Mouse (Mus musculus): Measurements from ENCODE around the gene Dnm3. TPM values are rescaled to one million over a fixed set of nuclear protein-coding genes. Genes with fewer than 3 reads are reported as not detected.

Gene Dnm3
- polyA plus RNA-seq, 1 experiment from 2014 or later: 11.3 TPM

DNA sequence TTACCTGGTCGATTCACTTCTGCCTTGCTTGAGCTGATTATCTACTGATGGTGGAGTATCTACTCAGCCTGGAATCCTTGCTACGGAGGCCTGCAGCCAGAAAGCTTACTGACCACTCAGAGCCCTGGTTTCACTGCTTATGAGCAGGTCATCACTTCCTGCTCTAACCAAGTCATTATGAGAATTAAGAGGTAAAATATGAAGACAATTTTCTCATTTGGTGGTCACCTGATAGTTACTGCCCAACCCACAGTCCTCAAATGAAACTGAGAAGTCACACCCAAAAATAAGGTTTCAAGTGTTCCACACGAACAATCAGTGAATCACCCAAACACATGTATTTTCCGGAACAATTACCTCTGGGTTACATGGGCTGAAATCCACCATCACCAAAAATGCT lies 289.1 kb downstream of the Dnm3 start:
- no peaks in the 10 kb centered on the region for H3K27me3 ChIP-seq (ENCODE audit: control insufficient read depth, insufficient read depth, low read length)
- H3K4me3 ChIP-seq (ENCODE audit: low read depth, low read length): no peak overlapping the region
- no peak for ATAC-seq (replicated peaks; ENCODE audit: insufficient number of reproducible peaks, low FRiP score, low TSS enrichment, low read depth)
- DNase-seq (ENCODE audit: low spot score): no peak
- H3K4me1 ChIP-seq (ENCODE audit: control insufficient read depth, insufficient read depth, low read length): no peaks in the 10 kb centered on the region; the same call in 1 of the 2 replicates
- no peaks in the 10 kb centered on the region for H3K9me3 ChIP-seq (replicated peaks; ENCODE audit: control insufficient read depth, low read length)
- no peak overlapping the region for H3K9ac ChIP-seq (replicated peaks; ENCODE audit: low read length)
- H3K36me3 ChIP-seq (replicated peaks; ENCODE audit: control insufficient read depth, insufficient read depth, low read depth, low read length): no peaks in the 10 kb centered on the region
- no peak overlapping the region for H3K27ac ChIP-seq (replicated peaks; ENCODE audit: low read depth, low read length)
- 89% methylated on average over 4 of the region's 4 CpGs for WGBS
- no peak overlapping the region for H3K4me2 ChIP-seq (ENCODE audit: low read depth, low read length)

DNA sequence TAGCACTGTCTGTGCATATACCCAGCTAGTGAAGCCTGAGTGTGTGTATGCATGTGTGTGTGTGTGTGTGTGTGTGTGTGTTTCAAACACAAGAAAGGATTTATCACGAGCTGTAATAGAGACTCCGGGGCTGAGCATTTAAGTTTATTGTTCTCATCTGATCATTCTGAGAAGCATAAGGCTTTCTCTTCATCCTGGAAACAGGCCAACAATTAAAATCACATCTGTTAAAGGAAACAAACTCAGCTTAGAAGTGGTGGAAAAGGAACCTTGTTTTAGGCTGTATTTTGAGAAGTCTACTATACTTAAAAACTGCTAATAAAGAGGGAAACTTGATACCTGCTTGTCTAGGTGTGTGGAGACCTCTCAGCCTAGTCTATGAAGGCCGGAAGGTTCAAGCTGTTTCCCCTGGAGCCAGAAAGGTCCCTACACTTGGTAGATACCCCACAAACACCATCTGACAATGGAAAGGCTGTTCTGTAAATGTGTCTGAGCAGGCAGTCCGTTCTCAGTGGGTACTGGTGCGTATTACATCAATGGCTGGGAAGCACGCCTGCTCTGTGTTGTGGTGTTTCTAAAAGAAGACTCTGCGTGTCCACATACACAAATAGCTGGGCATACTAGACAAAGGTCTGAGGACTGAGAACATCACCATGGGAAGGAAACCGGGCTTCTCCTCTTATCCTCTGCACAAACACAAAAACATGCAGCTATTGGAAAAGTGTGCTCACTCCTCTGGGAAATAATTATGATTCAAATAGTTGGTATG lies 290.3 kb downstream of the Dnm3 start:
- WGBS: 42% methylated on average over 8 of the region's 8 CpGs
- no peak overlapping the region; the same call in 1 of the 2 replicates for H3K9ac ChIP-seq (replicated peaks; ENCODE audit: low read length)
- DNase-seq (ENCODE audit: low spot score) (peak; percentile 57), ATAC-seq (replicated peaks; ENCODE audit: insufficient number of reproducible peaks, low FRiP score, low TSS enrichment, low read depth) (0 out of 2 replicates have a peak, but pooled peaks have one; percentile 20)
- H3K4me3 ChIP-seq (ENCODE audit: low read depth, low read length): no peak overlapping the region
- H3K27ac ChIP-seq (replicated peaks; ENCODE audit: low read depth, low read length): peak overlapping the region; percentile 91
- H3K36me3 ChIP-seq (replicated peaks; ENCODE audit: control insufficient read depth, insufficient read depth, low read depth, low read length): no peaks in the 10 kb centered on the region
- no peaks in the 10 kb centered on the region for H3K27me3 ChIP-seq (ENCODE audit: control insufficient read depth, insufficient read depth, low read length)
- H3K9me3 ChIP-seq (replicated peaks; ENCODE audit: control insufficient read depth, low read length): no peaks in the 10 kb centered on the region
- no peaks in the 10 kb centered on the region; the same call in 1 of the 2 replicates for H3K4me1 ChIP-seq (ENCODE audit: control insufficient read depth, insufficient read depth, low read length)
- H3K4me2 ChIP-seq (ENCODE audit: low read depth, low read length): no peak overlapping the region

DNA sequence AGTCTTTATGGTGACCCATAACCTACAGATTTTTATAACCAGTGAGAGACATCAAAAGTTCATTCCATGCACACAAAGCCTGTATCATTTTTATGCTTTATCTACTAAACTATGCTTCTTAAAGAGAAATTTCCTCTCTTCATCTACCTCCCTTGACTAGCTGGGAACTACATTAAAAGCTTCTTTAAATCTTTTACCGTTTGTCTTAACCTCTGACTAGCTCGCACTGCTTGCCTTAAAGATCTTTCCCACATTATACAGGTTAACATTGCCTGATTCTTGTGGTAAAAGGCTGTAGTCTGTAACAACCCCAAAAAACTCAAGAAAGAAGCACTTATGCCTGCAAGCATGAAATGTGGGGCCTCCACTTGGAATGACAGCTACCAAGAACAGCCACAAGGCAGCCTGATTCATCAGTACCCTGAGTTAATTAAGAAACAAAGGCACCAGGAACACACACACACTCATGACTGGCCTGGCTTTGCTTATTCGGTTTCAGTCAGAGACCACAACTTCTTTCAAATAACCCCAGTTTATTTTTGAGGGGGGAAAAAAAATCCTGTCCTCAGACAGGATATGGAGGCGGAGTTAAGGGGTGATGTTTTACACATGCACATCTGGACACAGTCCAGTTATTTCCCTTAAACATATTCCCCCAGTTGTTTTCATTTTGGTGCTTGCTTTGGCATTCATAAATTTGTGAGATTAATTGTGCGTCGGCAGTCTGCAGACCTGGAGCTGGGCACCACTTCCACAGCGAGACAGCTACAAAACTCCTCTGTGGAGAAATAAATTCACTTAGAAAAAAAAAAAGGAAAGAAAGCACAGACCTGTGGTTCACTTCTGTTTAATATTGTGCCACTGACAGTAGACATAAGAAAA lies 291.1 kb downstream of the Dnm3 start:
- DNase-seq (ENCODE audit: low spot score): peak; percentile 76
- no peaks in the 10 kb centered on the region; the same call in 1 of the 2 replicates for H3K4me1 ChIP-seq (ENCODE audit: control insufficient read depth, insufficient read depth, low read length)
- H3K4me3 ChIP-seq (ENCODE audit: low read depth, low read length): no peak overlapping the region
- H3K27me3 ChIP-seq (ENCODE audit: control insufficient read depth, insufficient read depth, low read length): no peaks in the 10 kb centered on the region
- peak; percentile 60; the same call in 1 of the 2 replicates for ATAC-seq (replicated peaks; ENCODE audit: insufficient number of reproducible peaks, low FRiP score, low TSS enrichment, low read depth)
- no peaks in the 10 kb centered on the region for H3K9me3 ChIP-seq (replicated peaks; ENCODE audit: control insufficient read depth, low read length)
- H3K4me2 ChIP-seq (ENCODE audit: low read depth, low read length): no peak overlapping the region
- no peak overlapping the region; the same call in 1 of the 2 replicates for H3K9ac ChIP-seq (replicated peaks; ENCODE audit: low read length)
- peak overlapping the region; percentile 91 for H3K27ac ChIP-seq (replicated peaks; ENCODE audit: low read depth, low read length)
- H3K36me3 ChIP-seq (replicated peaks; ENCODE audit: control insufficient read depth, insufficient read depth, low read depth, low read length): no peaks in the 10 kb centered on the region
- WGBS: 32% methylated on average over 7 of the region's 7 CpGs

DNA sequence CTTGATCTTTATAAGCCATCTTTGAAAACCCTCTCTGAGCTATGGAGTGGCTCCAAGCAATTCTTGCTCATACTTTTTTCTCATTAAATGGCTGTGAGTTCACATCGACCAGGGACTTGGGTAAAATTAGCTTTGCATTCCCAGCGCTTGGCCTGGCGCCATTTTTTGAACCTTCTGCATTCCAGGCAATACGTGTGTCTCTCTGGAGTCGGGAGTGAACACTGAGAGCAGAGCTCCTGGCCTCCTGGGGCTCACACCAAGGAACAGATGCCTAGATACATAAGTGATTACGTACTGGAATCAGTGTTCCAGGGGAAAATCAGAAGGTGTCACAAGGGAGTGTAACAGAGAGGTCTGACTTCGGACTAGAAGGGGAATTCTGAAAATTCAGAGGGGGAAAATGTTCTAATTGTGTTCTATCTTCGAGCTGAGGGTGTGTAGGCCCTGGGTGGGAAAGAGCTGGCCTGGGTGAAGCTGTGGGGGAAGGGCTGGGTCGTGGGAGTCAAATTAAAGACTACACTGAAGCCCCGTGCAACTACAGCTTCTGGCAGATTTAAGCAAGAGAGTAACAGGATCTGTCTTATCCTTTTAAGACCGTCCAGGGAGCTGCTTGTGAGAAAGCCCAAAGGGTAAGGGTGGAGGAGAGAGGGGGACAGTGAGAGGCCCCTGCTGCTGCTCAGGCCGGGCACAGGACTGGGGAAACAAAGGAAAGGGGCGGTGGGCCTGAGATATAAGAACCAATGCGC lies 293.7 kb downstream of the Dnm3 start:
- Histone ChIP-seq H3K27ac (replicated peaks; ENCODE audit: low read depth, low read length) (peak overlapping the region; percentile 78), H3K9me3 (replicated peaks; ENCODE audit: control insufficient read depth, low read length) (no peaks in the 10 kb centered on the region), H3K4me1 (ENCODE audit: control insufficient read depth, insufficient read depth, low read length) (no peaks in the 10 kb centered on the region; the same call in 1 of the 2 replicates), H3K4me2 (ENCODE audit: low read depth, low read length) (no peak overlapping the region), H3K27me3 (ENCODE audit: control insufficient read depth, insufficient read depth, low read length) (no peaks in the 10 kb centered on the region), H3K36me3 (replicated peaks; ENCODE audit: control insufficient read depth, insufficient read depth, low read depth, low read length) (no peaks in the 10 kb centered on the region), H3K9ac (replicated peaks; ENCODE audit: low read length) (no peak overlapping the region), H3K4me3 (ENCODE audit: low read depth, low read length) (no peak overlapping the region)
- ATAC-seq (replicated peaks; ENCODE audit: insufficient number of reproducible peaks, low FRiP score, low TSS enrichment, low read depth): no peak; the same call in 1 of the 2 replicates
- peak; percentile 61 for DNase-seq (ENCODE audit: low spot score)
- 38% methylated on average over 14 of the region's 14 CpGs for WGBS

DNA sequence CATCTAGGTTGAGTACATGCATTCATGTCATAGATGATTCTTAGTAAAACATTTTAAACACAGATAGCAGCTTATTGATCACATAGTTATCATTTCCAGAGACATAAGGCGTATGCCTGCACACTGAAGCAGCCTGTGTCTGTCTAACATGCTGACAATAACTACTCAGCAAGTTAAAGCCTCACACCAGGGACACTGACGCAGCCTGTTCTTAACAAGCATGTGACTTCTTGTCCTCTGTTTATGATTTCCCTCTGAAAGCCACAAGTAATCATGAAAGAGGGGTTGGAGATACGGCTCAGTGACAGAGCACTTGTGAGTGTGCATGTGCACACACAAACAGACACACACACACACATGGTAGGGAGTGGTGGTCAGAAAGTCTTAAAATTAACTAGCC lies 294.4 kb downstream of the Dnm3 start:
- Histone ChIP-seq H3K4me3 (ENCODE audit: low read depth, low read length) (no peak overlapping the region), H3K36me3 (replicated peaks; ENCODE audit: control insufficient read depth, insufficient read depth, low read depth, low read length) (no peaks in the 10 kb centered on the region), H3K27me3 (ENCODE audit: control insufficient read depth, insufficient read depth, low read length) (no peaks in the 10 kb centered on the region), H3K9me3 (replicated peaks; ENCODE audit: control insufficient read depth, low read length) (no peaks in the 10 kb centered on the region), H3K4me1 (ENCODE audit: control insufficient read depth, insufficient read depth, low read length) (no peaks in the 10 kb centered on the region; the same call in 1 of the 2 replicates), H3K4me2 (ENCODE audit: low read depth, low read length) (no peak overlapping the region), H3K9ac (replicated peaks; ENCODE audit: low read length) (no peak overlapping the region), H3K27ac (replicated peaks; ENCODE audit: low read depth, low read length) (peak overlapping the region; percentile 20)
- WGBS: 65% methylated on average over 3 of the region's 3 CpGs
- no peak for ATAC-seq (replicated peaks; ENCODE audit: insufficient number of reproducible peaks, low FRiP score, low TSS enrichment, low read depth)
- no peak for DNase-seq (ENCODE audit: low spot score)

DNA sequence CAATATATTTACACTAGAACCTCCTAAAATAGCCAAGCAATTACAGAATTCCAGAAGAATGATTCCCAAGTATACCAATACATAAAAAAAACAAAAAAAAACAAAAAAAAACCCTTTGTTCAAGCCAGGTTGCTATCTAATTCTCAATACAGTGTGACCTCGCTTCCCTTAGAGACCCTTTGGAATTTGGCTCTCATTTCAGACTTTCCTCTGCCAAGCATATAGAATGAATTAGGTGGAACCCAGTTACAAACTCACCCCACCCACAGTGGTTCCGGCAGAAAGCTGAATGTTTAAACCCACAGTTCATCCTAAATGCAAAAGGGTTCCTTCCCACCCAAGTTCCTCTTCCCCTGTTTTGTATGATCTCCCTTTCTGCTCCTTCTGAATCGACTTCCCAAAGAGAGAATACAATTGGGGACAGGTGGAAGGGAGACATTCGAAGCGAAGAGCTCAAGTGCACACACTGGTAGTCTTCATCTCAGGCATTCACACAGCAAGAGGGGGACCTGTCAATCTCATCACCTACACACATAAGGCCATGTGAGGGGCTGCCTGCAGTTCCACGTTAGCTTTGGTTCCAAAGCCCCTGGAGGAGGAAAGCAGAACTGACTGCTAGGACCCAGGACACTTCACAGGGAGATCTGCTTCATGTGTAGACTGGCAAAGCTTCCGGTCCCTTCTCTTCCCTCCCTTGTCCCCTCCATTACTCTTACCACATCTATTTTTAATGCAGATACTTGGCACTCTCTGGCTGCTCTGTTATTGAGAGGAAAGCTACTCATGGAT lies 296.5 kb downstream of the Dnm3 start:
- Histone ChIP-seq H3K4me2 (ENCODE audit: low read depth, low read length) (no peak overlapping the region), H3K4me3 (ENCODE audit: low read depth, low read length) (no peak overlapping the region), H3K4me1 (ENCODE audit: control insufficient read depth, insufficient read depth, low read length) (no peaks in the 10 kb centered on the region; the same call in 1 of the 2 replicates), H3K9me3 (replicated peaks; ENCODE audit: control insufficient read depth, low read length) (no peaks in the 10 kb centered on the region), H3K27ac (replicated peaks; ENCODE audit: low read depth, low read length) (no peak overlapping the region), H3K27me3 (ENCODE audit: control insufficient read depth, insufficient read depth, low read length) (no peaks in the 10 kb centered on the region), H3K36me3 (replicated peaks; ENCODE audit: control insufficient read depth, insufficient read depth, low read depth, low read length) (no peaks in the 10 kb centered on the region), H3K9ac (replicated peaks; ENCODE audit: low read length) (no peak overlapping the region)
- ATAC-seq (replicated peaks; ENCODE audit: insufficient number of reproducible peaks, low FRiP score, low TSS enrichment, low read depth) (no peak), DNase-seq (ENCODE audit: low spot score) (no peak)
- WGBS: 70% methylated on average over 7 of the region's 7 CpGs

DNA sequence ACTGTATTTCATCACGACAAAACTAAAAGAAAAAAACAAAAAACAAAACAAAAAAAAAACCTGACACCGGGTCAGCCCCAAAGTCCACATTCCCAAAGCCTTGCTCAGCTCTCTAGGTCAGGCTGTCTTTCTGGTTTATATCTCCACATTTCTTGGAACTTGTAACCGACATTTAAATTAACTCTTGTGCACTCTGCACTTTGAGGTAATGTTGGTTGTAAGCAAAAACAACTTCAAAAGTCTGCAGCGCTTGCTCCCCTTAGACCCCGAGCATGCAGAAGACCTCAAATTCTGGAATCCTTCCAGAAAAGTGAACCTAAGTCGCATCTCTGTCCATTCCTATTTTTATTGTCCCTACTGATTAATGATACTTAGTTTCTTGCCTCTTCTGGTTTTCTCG lies 297.4 kb downstream of the Dnm3 start:
- Histone ChIP-seq H3K4me2 (ENCODE audit: low read depth, low read length) (no peak overlapping the region), H3K9ac (replicated peaks; ENCODE audit: low read length) (no peak overlapping the region), H3K9me3 (replicated peaks; ENCODE audit: control insufficient read depth, low read length) (no peaks in the 10 kb centered on the region), H3K27ac (replicated peaks; ENCODE audit: low read depth, low read length) (no peak overlapping the region), H3K4me3 (ENCODE audit: low read depth, low read length) (no peak overlapping the region), H3K27me3 (ENCODE audit: control insufficient read depth, insufficient read depth, low read length) (no peaks in the 10 kb centered on the region), H3K36me3 (replicated peaks; ENCODE audit: control insufficient read depth, insufficient read depth, low read depth, low read length) (no peaks in the 10 kb centered on the region), H3K4me1 (ENCODE audit: control insufficient read depth, insufficient read depth, low read length) (no peaks in the 10 kb centered on the region; the same call in 1 of the 2 replicates)
- DNase-seq (ENCODE audit: low spot score): peak; percentile 19
- WGBS: 73% methylated on average over 7 of the region's 7 CpGs
- no peak for ATAC-seq (replicated peaks; ENCODE audit: insufficient number of reproducible peaks, low FRiP score, low TSS enrichment, low read depth)
